Mouse (Mus musculus): ENCODE measurements around the gene Src. TPM values are rescaled to one million over a fixed set of nuclear protein-coding genes. Genes with fewer than 3 reads are reported as not detected.

The Src gene
- polyA plus RNA-seq, 1 experiment from 2014 or later, result 36.6 TPM

GRCm38 (mm10) chr2:157519452-157519851 lies 101.2 kb downstream of the Src start:
- no peaks in the 10 kb centered on the region for H3K27me3 ChIP-seq (replicated peaks; ENCODE audit: control insufficient read depth, insufficient read depth, low read length)
- no peak for ATAC-seq
- no peak overlapping the region for H3K9ac ChIP-seq (replicated peaks; ENCODE audit: low read depth, low read length)
- no peaks in the 10 kb centered on the region for H3K9me3 ChIP-seq (ENCODE audit: control insufficient read depth, low read length)
- no peaks in the 10 kb centered on the region for H3K36me3 ChIP-seq (ENCODE audit: control insufficient read depth, insufficient read depth)
- 79% methylated on average over 6 of the region's 6 CpGs for WGBS
- H3K4me3 ChIP-seq (replicated peaks; ENCODE audit: low read length), result no peak overlapping the region
- H3K4me1 ChIP-seq (replicated peaks; ENCODE audit: control insufficient read depth, insufficient read depth, low read length), result peaks cover 27% of the 10 kb centered on the region
- H3K4me2 ChIP-seq (ENCODE audit: low read length), result no peak overlapping the region
- H3K27ac ChIP-seq (ENCODE audit: low read length), result no peak overlapping the region; the same call in 1 of the 2 replicates

GRCm38 (mm10) chr2:157520496-157520895 lies 102.3 kb downstream of the Src start:
- ATAC-seq, result peak; percentile 79
- Histone ChIP-seq H3K9ac (replicated peaks; ENCODE audit: low read depth, low read length) (no peak overlapping the region), H3K36me3 (ENCODE audit: control insufficient read depth, insufficient read depth) (no peaks in the 10 kb centered on the region), H3K9me3 (ENCODE audit: control insufficient read depth, low read length) (no peaks in the 10 kb centered on the region), H3K4me2 (ENCODE audit: low read length) (no peak overlapping the region), H3K27me3 (replicated peaks; ENCODE audit: control insufficient read depth, insufficient read depth, low read length) (no peaks in the 10 kb centered on the region), H3K27ac (ENCODE audit: low read length) (peak overlapping the region; percentile 58), H3K4me1 (replicated peaks; ENCODE audit: control insufficient read depth, insufficient read depth, low read length) (peaks cover 30% of the 10 kb centered on the region), H3K4me3 (replicated peaks; ENCODE audit: low read length) (no peak overlapping the region)
- 10% methylated on average over 5 of the region's 5 CpGs for WGBS

Other genes starting within 250 kb of the Src start
- 10.1 and 11.1 TPM in 2 replicates for gene Rbl1, start 213.9 kb upstream of the Src start, polyA plus RNA-seq (2015; fragmentation: Nextera tagmentation; extraction: Ambion mirVana)
- gene Rpn2, start 139.4 kb upstream of the Src start, polyA plus RNA-seq (2015; fragmentation: Nextera tagmentation; extraction: Ambion mirVana), result 183 and 189 TPM in 2 replicates
- gene Mroh8, start 138.9 kb upstream of the Src start, polyA plus RNA-seq (2015; fragmentation: Nextera tagmentation; extraction: Ambion mirVana), result 0.20 and 0.30 TPM in 2 replicates
- gene Ghrh, start 70.9 kb upstream of the Src start, polyA plus RNA-seq (2015; fragmentation: Nextera tagmentation; extraction: Ambion mirVana), result 0.80 TPM in 1 of 2 replicates, not detected in the other
- 97.5 and 105 TPM in 2 replicates for gene Manbal, start 50.9 kb upstream of the Src start, polyA plus RNA-seq (2015; fragmentation: Nextera tagmentation; extraction: Ambion mirVana)
- gene Nnat, start 141.6 kb downstream of the Src start, polyA plus RNA-seq (2015; fragmentation: Nextera tagmentation; extraction: Ambion mirVana), result 5,254 and 7,174 TPM in 2 replicates
- gene Blcap, start 152.8 kb downstream of the Src start, polyA plus RNA-seq (2015; fragmentation: Nextera tagmentation; extraction: Ambion mirVana), result 196 and 239 TPM in 2 replicates

Measured in forebrain, embryonic 16.5 days (tissue).